Mouse (Mus musculus) MEL (cell line): ENCODE results near the gene Ano6.

Experiments used
- BHLHE40 ChIP-seq: IDR thresholded peaks from 2 replicates; pipeline ENCODE4 v1.6.1; 2012; ENCODE audit warnings: low read depth, mild to moderate bottlenecking, inconsistent platforms, low read length, improper control_type of control experiment, borderline replicate concordance
- CTCF ChIP-seq, 3 experiments: IDR thresholded peaks in 2 of 3; conservative IDR thresholded peaks in 1 of 3; 2 replicates each; pipeline ENCODE4 v1.5.1; 2011 to 2012; ENCODE audit warnings: low read length in 3 of 3, low read depth in 2 of 3, mild to moderate bottlenecking in 2 of 3, improper control_type of control experiment in 1 of 3, inconsistent platforms in 1 of 3, mixed read lengths in 1 of 3, moderate library complexity in 1 of 3; ENCODE audit not compliant: control insufficient read depth in 1 of 3, insufficient read depth in 1 of 3, poor library complexity in 1 of 3, severe bottlenecking in 1 of 3
- KAT2A ChIP-seq: conservative IDR thresholded peaks from 2 replicates; pipeline ENCODE4 v1.6.1; 2012; ENCODE audit warnings: low read depth, low read length, improper control_type of control experiment, inconsistent platforms
- POLR2A ChIP-seq, 2 experiments: IDR thresholded peaks; 2 replicates each; pipeline ENCODE4 v1.6.1; 2011 to 2012; ENCODE audit warnings: low read length in 2 of 2, mild to moderate bottlenecking in 2 of 2, control low read depth in 1 of 2, improper control_type of control experiment in 1 of 2, low read depth in 1 of 2, moderate library complexity in 1 of 2; ENCODE audit not compliant: control insufficient read depth in 1 of 2, insufficient read depth in 1 of 2, poor library complexity in 1 of 2
- RAD21 ChIP-seq: IDR thresholded peaks from 2 replicates; pipeline ENCODE4 v1.6.1; 2011; ENCODE audit warnings: mild to moderate bottlenecking, low read depth, low read length, improper control_type of control experiment
- USF1 ChIP-seq: IDR thresholded peaks from 2 replicates; pipeline ENCODE4 v1.6.1; 2014; ENCODE audit warnings: low read depth, mild to moderate bottlenecking, inconsistent platforms, low read length, improper control_type of control experiment, moderate library complexity

- TF ChIP-seq RAD21 (no peak), KAT2A (no peak), CTCF (IDR thresholded peaks at IDR 0.05 in 2 of 3, conservative IDR thresholded peaks at IDR 0.05 in 1 of 3; ENCODE audit: control insufficient read depth in 1 of 3, insufficient read depth in 1 of 3, low read depth in 2 of 3, low read length in 3 of 3, poor library complexity in 1 of 3, severe bottlenecking in 1 of 3) (no peak), USF1 (no peak), POLR2A (IDR thresholded peaks at IDR 0.05; ENCODE audit: control insufficient read depth in 1 of 2, insufficient read depth in 1 of 2, low read depth in 1 of 2, low read length in 2 of 2, poor library complexity in 1 of 2) (peak in 1 of 2 experiments; percentile 53; a peak in 2 of 4 replicates), BHLHE40 (no peak)
Measured at GRCm38 (mm10) chr15:95793748-95794491, 3.3 kb downstream of the Ano6 start.
